Mouse (Mus musculus) forebrain, embryonic 16.5 days (tissue): ENCODE data around the gene Supt5. TPM values are rescaled to one million over a fixed set of nuclear protein-coding genes. Genes with fewer than 3 reads are reported as not detected.
A peak's percentile ranks its signal among the peaks of the same experiment; 100 is the strongest.

Experiments used
- ATAC-seq: fragments of 200-750 bp; cut with Nextera tagmentation; 2 replicates; pipeline ENCODE4 v1.8.0; 2017; ENCODE audit warnings: mild to moderate bottlenecking, moderate library complexity
- H3K27ac ChIP-seq: fragments of 300-500 bp; sonication (generic); 2 replicates; pipeline ENCODE4 v1.5.1; 2014; ENCODE audit warnings: low read length, control low read depth
- H3K27me3 ChIP-seq: fragments of 300-500 bp; sonication (generic); replicated peaks from 2 replicates; pipeline ENCODE4 v1.6.1; 2014; ENCODE audit warnings: low read length; ENCODE audit not compliant: control insufficient read depth, insufficient read depth
- H3K36me3 ChIP-seq: fragments of 300-500 bp; sonication (generic); 2 replicates; pipeline ENCODE4 v1.6.1; 2014; ENCODE audit not compliant: control insufficient read depth, insufficient read depth
- H3K4me1 ChIP-seq: fragments of 300-500 bp; sonication (generic); replicated peaks from 2 replicates; pipeline ENCODE4 v1.6.1; 2014; ENCODE audit warnings: low read length; ENCODE audit not compliant: control insufficient read depth, insufficient read depth
- H3K4me2 ChIP-seq: fragments of 300-500 bp; sonication (generic); 2 replicates; pipeline ENCODE4 v1.6.1; 2014; ENCODE audit warnings: mild to moderate bottlenecking, low read length, control low read depth
- H3K4me3 ChIP-seq: fragments of 300-500 bp; sonication (generic); replicated peaks from 2 replicates; pipeline ENCODE4 v1.5.1; 2014; ENCODE audit warnings: mild to moderate bottlenecking, low read length, control low read depth
- H3K9ac ChIP-seq: fragments of 300-500 bp; sonication (generic); replicated peaks from 2 replicates; pipeline ENCODE4 v1.6.1; 2014; ENCODE audit warnings: low read depth, low read length, control low read depth
- H3K9me3 ChIP-seq: fragments of 300-500 bp; sonication (generic); 2 replicates; pipeline ENCODE4 v1.6.1; 2016; ENCODE audit warnings: low read length; ENCODE audit not compliant: control insufficient read depth
- WGBS: fragments of 180-500 bp; shearing (Covaris S2); extraction: QIAGEN DNeasy Blood & Tissue Kit; methylation state at CpG from one replicate; pipeline ENCODE4 v1.1.7; 2014; 5-methylcytosine and 5-hydroxymethylcytosine counted together
- polyA plus RNA-seq: library from polyadenylated mRNA; unstranded; fragments of >200 nt; fragmentation: Nextera tagmentation; extraction: Ambion mirVana; gene quantifications from 2 replicates; pipeline ENCODE4 v1.2.1, GENCODE M21; 2015

Supt5 gene
- polyA plus RNA-seq, 1 experiment from 2014 or later = 118 TPM

GRCm38 (mm10) chr7:28356981-28357380 lies 18.4 kb upstream of the Supt5 start:
- H3K4me3 ChIP-seq = no peak overlapping the region
- H3K9ac ChIP-seq = no peak overlapping the region
- H3K27me3 ChIP-seq = no peaks in the 10 kb centered on the region
- H3K27ac ChIP-seq = no peak overlapping the region
- WGBS = 1% methylated on average over 5 of the region's 5 CpGs
- H3K4me2 ChIP-seq = no peak overlapping the region
- peaks cover 18% of the 10 kb centered on the region for H3K36me3 ChIP-seq
- ATAC-seq = no peak; the same call in 1 of the 2 replicates
- no peaks in the 10 kb centered on the region for H3K9me3 ChIP-seq
- H3K4me1 ChIP-seq = peaks cover 3% of the 10 kb centered on the region

GRCm38 (mm10) chr7:28355221-28355620 lies 16.7 kb upstream of the Supt5 start:
- no peak overlapping the region for H3K4me3 ChIP-seq
- H3K4me2 ChIP-seq = no peak overlapping the region
- peaks cover 14% of the 10 kb centered on the region for H3K36me3 ChIP-seq
- H3K9me3 ChIP-seq = no peaks in the 10 kb centered on the region
- H3K9ac ChIP-seq = no peak overlapping the region
- H3K27me3 ChIP-seq = no peaks in the 10 kb centered on the region
- ATAC-seq = no peak
- 86% methylated on average over 3 of the region's 3 CpGs for WGBS
- H3K27ac ChIP-seq = no peak overlapping the region
- peaks cover 11% of the 10 kb centered on the region for H3K4me1 ChIP-seq

DNA sequence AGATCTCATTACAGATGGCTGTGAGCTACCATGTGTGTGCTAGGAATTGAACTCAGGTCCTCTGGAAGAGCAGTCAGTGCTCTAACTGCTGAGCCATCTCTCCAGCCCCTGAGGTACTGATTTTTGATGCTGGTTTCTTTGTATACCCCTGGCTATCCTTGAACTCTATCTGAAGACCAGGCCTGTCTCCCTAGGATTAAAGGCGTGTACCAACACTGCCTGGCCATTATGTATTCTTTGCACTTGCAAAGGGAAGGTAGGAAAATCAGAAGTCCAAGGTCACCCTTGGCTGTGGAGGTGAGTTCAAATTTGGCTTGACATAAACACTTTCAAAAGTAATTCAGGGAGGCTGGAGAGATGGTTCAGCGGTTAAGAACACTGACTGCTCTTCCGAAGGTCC lies 16.1 kb upstream of the Supt5 start:
- WGBS = 88% methylated on average over 3 of the region's 3 CpGs
- peaks cover 17% of the 10 kb centered on the region for H3K4me1 ChIP-seq
- no peak for ATAC-seq
- peaks cover 12% of the 10 kb centered on the region for H3K36me3 ChIP-seq
- no peaks in the 10 kb centered on the region for H3K27me3 ChIP-seq
- no peak overlapping the region for H3K9ac ChIP-seq
- no peak overlapping the region for H3K4me2 ChIP-seq
- no peak overlapping the region for H3K27ac ChIP-seq
- no peaks in the 10 kb centered on the region for H3K9me3 ChIP-seq
- H3K4me3 ChIP-seq = no peak overlapping the region

GRCm38 (mm10) chr7:28354113-28354581 lies 15.6 kb upstream of the Supt5 start:
- Histone ChIP-seq H3K27ac (no peak overlapping the region), H3K9ac (no peak overlapping the region), H3K27me3 (no peaks in the 10 kb centered on the region), H3K4me1 (peaks cover 18% of the 10 kb centered on the region), H3K4me3 (no peak overlapping the region), H3K4me2 (no peak overlapping the region), H3K9me3 (no peaks in the 10 kb centered on the region), H3K36me3 (peaks cover 11% of the 10 kb centered on the region)
- ATAC-seq = no peak
- WGBS = 91% methylated on average over 3 of the region's 3 CpGs

- Histone ChIP-seq H3K4me1 (peaks cover 18% of the 10 kb centered on the region), H3K4me3 (no peak overlapping the region), H3K4me2 (no peak overlapping the region), H3K36me3 (peaks cover 11% of the 10 kb centered on the region), H3K27me3 (no peaks in the 10 kb centered on the region), H3K9ac (no peak overlapping the region), H3K9me3 (no peaks in the 10 kb centered on the region), H3K27ac (no peak overlapping the region)
- no peak for ATAC-seq
- WGBS = 100% methylated on average over 2 of the region's 2 CpGs
Measured at GRCm38 (mm10) chr7:28353267-28353666, 14.7 kb upstream of the Supt5 start.

GRCm38 (mm10) chr7:28351676-28352191 lies 13.2 kb upstream of the Supt5 start:
- Histone ChIP-seq H3K4me1 (peaks cover 15% of the 10 kb centered on the region), H3K27me3 (no peaks in the 10 kb centered on the region), H3K4me2 (peak overlapping the region; percentile 86), H3K9me3 (no peaks in the 10 kb centered on the region), H3K9ac (peak overlapping the region; percentile 94; the same call in 1 of the 2 replicates), H3K36me3 (peaks cover 11% of the 10 kb centered on the region), H3K27ac (no peak overlapping the region), H3K4me3 (peak overlapping the region; percentile 86)
- ATAC-seq = no peak
- WGBS = 48% methylated on average over 4 of the region's 4 CpGs

DNA sequence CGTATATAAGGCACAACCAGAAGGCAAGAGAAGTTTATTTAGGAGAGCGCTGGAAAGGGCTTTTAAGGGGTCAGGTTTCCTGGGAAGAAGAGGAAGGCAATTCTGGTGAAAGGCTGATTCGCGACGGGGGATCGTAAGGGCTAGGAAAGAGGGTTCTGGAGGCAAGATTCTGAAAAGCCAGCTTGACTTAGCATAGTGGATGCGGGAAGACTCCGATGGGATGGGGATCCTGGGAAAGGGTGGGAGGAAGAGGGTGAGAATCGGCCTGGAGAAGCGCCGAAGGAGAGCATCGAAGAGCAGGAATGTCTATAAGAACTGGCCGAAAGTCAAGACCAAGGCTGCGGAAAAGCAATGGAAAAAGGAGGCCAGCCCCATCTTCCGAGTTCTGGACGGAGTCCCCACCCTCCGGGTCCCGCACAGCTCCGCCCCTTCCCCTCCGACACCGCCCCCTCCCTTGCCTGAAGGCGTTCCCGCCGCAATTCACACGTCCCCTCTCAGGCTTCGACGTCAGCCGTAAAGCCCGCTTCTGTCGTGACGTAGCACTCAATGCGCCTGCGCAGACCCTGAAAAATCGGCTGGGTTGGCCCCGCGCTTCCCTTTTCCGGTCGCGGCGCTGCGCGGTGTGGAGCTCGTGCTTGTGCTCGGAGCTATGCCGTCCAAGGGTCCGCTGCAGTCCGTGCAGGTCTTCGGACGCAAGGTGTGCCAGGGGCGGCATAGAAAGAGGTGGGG lies 11.8 kb upstream of the Supt5 start, which contains the start of gene Rps16:
Gene Rps16, plus strand, starts transcription at position 498 of the 729 bp plus-strand sequence.
- Histone ChIP-seq H3K4me1 (peaks cover 15% of the 10 kb centered on the region), H3K27me3 (no peaks in the 10 kb centered on the region), H3K4me3 (peak within 1 kb of the TSS; percentile 86), H3K9ac (peak within 1 kb of the TSS; percentile 94), H3K9me3 (no peaks in the 10 kb centered on the region), H3K27ac (peak within 1 kb of the TSS; percentile 91), H3K36me3 (peaks cover 11% of the 10 kb centered on the region), H3K4me2 (peak within 1 kb of the TSS; percentile 86)
- under 1% methylated on average over 50 of the region's 50 CpGs for WGBS
- peak; percentile 95 for ATAC-seq

DNA sequence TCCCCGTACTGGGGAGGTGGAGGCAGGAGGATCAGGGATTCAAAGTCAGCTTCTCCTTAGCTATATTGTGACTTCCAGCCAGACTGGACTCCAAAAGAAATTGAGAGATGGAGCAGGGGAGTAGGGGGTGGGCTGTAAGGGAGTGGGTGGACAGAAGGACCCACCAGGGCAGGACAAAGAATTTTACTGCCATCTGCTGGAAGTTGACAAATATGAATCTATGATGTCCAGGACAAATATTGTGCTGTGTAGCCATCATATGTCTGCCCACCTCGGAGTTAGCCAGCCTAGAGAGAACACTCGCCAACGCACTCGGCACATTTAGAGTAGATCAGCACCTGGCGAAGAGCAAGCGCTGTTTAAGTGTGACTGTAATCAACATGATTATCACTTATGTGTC lies 10.1 kb upstream of the Supt5 start:
- ATAC-seq = no peak
- H3K27me3 ChIP-seq = no peaks in the 10 kb centered on the region
- no peak overlapping the region for H3K4me2 ChIP-seq
- no peak overlapping the region for H3K27ac ChIP-seq
- H3K4me1 ChIP-seq = peaks cover 15% of the 10 kb centered on the region
- H3K9ac ChIP-seq = no peak overlapping the region
- 85% methylated on average over 7 of the region's 7 CpGs for WGBS
- H3K36me3 ChIP-seq = peaks cover 7% of the 10 kb centered on the region; the same call in 1 of the 2 replicates
- no peak overlapping the region for H3K4me3 ChIP-seq
- H3K9me3 ChIP-seq = no peaks in the 10 kb centered on the region

GRCm38 (mm10) chr7:28347746-28348145 lies 9.2 kb upstream of the Supt5 start:
- H3K36me3 ChIP-seq = no peaks in the 10 kb centered on the region
- no peak overlapping the region for H3K9ac ChIP-seq
- H3K4me3 ChIP-seq = no peak overlapping the region
- H3K4me2 ChIP-seq = no peak overlapping the region
- peaks cover 15% of the 10 kb centered on the region for H3K4me1 ChIP-seq
- no peaks in the 10 kb centered on the region for H3K27me3 ChIP-seq
- H3K9me3 ChIP-seq = no peaks in the 10 kb centered on the region
- ATAC-seq = no peak
- WGBS = 77% methylated on average over 3 of the region's 3 CpGs
- H3K27ac ChIP-seq = no peak overlapping the region
